Mouse (Mus musculus) urinary bladder, adult 18-20 months (tissue): ENCODE measurements around the gene G6pc2.

Experiments used
- DNase-seq, 2 experiments: peaks; one replicate each; pipeline ENCODE4 v3.0.0; 2022; ENCODE audit warnings: low spot score in 2 of 2, mixed read lengths in 2 of 2

The G6pc2 gene

DNA sequence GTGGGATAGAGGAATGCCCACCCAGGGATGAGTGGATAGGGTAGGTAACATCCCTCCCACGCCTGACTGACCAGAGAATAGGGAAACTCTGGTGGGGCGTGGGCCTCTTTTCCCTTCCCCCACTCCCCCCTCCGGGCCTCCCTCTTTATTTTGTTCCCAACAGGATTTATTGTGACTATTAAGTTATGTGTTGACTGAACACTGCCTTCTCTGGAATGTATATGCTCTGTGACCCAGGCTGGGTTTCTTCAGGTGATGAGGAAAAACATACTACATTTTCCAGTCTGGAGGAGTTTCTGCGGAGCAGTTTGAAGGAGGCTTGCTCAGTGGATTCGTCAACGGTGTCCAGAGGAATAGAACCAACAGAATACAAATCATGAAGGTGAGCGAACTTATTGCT lies at the start of gene G6pc2:
Gene G6pc2, plus strand, starts transcription at position 301 of the 400 bp plus-strand sequence.
- DNase-seq = no peak

DNA sequence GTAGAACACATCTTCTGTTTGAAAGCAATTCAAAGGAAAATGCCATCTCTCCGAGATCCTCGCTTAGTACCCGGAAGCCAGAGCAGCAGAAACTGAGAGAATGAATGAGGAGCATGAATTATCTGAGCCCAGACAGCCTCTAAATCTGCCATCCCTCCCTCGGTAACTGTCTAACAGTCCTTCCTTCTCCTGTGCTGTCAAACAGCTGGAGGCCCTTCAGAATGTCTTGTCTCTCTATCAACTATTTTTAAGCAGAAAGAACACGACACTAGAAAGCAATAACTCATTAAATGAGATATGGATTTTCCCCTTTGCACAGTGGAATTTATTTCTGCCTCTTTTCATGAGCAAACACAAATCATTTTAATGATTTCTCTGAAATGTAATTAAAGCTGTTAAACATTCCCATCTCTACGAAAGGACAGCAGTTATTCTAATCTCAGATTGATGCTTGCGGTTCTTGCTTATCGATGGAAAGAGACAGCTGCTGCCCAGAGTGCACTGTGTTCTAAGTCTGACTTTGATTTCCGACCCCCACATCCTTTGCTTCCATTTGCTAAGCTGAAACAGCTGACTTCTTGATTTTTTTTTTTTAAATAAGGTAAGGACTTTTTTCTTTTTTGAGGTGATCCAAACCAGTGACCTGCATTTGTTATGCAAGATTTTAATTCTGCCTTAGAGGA lies 40.3 kb upstream of the G6pc2 start:
- no peak for DNase-seq

DNA sequence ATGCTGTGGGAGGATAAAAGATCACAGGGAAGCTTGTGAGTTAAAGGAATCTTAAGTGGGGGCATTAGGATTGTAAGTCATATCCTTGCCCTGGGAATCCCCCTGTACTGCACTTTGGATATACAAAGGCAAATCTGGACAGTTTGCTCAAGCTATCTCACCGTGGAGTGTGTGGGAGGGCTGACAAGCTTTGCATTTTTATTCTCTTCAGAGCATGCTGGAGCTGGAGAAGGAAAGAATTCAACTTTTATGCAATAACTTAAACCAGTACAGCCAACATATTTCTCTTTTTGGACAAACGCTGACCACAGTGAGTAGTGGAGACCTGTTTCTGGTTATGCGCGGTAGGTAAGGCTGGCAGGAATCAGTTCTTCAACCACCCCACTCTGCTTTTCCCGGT lies 35.6 kb upstream of the G6pc2 start:
- no peak for DNase-seq

DNA sequence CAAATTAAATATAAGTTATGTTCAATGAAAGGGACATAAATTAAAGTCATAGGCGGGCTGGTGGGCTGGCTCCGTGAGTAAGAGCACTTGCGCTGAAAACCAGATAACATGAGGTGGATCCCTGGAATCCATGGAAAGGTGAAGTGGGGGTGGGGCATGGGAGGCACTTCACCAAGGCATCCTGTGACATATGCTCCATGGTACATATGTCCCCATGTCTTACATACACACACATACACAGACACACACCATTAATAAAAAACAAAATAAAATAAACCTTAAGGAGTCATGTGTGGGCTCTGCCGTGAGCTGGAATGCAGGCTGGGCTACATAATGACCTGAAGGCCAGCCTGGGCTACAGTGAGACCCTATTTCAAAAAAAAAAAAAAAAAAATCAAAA lies 31.2 kb upstream of the G6pc2 start:
- DNase-seq = no peak

DNA sequence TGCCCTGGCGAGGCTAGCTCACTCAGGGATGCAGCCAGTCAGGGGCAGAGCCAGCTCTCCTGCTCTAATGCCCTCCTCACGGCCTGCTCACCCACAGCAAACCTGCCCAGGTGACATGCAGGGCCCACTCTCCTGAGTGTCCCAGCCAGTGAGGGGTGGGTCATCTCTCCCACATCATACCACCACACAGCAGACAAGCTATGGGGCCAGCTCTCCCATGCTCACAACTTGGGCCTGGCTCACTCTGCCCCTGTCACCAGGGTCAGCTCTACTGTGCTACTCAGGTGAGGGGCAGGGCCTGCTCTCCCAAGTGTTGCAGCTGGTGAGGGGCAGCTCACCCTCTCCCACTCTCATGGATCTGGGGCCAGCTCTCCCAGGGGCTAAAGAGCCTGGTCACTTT lies 22.9 kb upstream of the G6pc2 start:
- DNase-seq = no peak

DNA sequence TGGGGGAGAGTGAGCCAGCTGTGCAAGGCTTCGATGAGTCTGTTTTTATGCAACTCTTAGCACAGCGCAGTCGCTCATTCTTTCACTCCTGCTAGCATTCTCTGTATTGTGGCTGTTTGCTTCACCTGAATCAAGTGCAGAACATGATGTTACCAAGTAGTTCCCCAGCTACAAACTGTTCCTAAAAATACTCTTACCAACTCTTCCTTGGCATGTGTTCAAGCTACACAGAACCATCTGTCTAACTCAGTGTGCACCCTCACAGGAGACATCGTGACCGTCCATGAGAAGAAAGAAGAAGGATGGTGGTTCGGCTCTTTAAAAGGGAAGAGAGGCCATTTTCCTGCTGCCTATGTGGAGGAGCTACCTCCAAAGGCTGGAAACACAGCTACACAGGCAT lies 22.1 kb upstream of the G6pc2 start:
- no peak for DNase-seq

DNA sequence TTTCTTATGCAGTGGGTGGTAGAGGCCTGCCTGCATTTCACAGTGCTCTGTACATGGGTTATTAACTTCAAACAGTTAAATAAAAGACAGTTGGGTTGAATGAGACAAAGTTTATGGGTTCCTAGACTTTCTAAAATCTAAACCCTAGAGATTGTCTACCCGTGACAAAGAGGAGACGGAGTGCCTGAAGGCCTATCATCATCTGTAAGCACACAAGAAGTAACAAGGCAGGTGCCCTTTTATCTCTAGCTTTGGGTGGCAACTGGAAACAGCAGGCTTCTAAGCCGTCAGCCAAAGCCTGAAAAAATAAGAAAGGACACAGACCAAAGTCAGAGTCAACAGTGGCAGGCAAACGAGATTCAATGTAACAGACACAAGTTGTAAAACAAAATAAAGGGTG lies 21.7 kb upstream of the G6pc2 start:
- DNase-seq = no peak

DNA sequence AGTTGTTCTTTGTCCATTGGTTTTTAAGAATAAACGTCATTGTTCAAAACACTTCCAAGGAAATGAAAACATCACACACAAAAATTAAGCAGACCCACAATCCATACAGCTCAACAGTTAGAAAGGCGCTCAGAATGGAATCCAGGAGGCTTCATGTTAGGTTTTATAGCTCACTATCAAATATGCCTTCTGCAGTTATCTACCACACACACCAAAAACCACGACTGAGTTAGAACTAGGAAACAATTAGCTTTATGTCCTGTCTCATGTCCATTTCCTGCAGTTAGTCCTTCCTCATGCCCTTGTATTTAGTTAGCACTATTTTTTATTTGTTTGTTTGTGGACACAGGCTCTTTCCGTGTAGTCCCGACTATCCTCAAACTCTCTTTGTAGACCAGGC lies 19.8 kb upstream of the G6pc2 start:
- no peak for DNase-seq

DNA sequence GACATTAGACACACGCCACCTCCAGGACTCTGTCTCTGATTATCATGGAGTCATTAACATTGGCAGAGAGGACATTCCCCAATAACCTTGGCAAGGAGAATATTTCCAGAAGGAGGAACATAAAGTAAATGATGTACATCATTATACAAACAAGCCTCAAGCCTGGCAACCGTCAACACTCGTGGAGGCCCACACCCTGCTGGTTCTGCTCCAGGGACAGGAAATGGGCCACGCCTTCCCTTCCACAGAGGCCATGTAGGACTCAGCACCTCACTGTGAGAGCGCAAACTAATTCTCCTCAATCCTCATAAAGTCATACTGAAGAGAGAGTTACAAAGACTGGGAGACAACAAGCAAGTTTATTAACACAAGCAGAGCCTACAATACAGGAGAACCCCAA lies 17.3 kb upstream of the G6pc2 start:
- no peak for DNase-seq

DNA sequence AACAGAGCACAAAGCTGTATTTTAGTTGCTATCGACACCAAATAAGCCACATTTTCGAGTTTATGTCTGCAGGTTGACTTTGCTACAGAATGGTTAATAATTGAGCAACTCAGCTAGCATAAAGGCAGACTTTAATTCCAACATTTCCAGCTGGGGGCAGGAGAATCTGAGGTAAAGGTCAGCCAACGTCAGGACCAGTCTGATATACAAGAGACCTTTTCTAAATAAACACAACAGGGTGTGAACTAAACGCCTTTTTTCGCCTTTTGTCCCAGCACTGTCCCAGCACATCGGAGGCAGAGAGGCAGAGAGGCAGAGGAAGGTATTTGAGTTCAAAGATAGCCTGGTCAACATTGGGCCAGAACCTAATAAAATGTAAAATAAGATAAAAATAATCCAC lies 5.7 kb upstream of the G6pc2 start:
- no peak for DNase-seq

DNA sequence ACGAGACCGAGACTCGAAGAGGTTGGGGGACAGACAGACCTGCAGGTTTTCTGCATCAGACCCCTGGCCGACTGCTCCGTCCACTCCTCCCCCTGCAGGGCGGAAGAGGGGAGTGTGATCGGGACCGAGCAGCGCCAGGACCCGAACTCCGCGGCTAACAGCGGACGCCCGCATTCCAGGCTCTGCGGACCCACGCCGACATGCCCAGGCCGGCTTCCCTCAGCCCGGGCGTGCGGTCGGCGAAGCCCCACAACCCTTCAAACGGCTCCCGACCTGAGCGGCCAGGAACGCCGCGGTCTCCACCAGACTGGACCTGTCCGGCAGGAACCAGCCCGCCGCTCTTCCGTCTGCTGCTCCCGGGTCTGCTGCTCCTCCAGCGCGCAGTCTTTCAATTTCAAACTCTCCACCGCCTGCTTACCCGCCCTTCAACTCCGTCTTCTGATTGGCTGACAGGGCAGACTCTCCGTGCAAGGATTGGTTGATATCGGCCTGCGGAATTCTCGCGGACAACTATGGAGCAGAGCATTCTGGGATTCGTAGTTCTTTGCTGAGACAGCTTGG lies 5.0 kb upstream of the G6pc2 start, which contains the start of gene Spc25:
Gene Spc25, minus strand, starts transcription at position 404 of the 561 bp plus-strand sequence.
- peak; percentile 45 to 88 for DNase-seq

DNA sequence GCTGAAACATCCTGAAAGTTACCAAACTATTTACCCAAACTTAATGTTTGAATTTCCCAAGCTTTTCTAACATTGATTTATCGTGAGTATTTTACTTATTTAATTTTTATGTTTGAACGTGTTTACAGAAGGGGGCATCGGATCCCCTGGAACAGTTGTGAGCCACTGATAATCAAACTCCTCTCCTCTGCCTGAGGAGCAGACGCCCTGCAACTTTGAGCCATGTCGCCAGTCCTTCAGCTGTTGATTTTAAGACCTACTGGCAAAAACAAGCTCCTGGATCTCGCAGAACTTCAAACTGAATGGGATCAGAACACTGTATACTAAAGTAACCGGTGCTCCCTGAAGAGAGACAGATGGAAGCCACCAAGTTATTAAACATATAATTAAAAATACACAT lies 4.3 kb upstream of the G6pc2 start:
- DNase-seq = no peak

DNA sequence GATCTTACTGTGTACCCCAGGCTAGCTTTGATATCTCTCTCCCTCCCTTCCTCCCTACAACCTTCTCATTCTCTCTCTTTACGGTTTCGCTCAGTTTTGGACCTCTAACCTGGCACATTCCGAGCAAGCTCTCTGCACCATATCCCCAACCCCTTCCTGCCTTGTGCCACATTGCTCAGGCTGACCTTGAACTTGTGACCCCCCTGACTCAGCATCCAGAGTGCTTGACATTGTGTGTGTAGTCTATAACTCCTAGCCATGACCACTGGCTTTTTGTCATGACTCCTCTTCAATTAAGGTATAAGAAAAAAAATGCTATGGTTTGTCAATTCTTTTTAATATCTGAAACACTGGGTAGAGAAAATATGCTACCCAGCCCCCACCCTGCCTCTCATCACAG lies 1.2 kb upstream of the G6pc2 start:
- no peak for DNase-seq

DNA sequence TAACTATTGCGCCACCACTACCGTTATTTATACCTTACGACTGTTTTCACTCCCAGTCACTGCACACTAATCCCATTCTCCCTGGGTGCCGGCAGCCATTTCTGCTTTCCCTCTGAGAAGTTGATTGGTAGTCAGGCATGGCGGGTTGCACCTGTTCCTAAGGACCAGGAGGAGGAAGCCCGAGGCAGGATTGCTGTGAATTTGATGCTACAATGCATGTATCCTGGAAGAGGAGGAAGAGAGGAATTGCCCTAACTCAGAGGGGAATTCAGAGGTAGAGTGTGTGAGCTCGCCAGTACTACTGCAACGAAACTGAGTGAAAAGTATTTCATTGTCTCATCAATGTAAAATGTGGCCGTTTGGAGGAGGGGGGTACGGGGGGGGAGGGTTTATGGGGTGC lies 1.8 kb downstream of the G6pc2 start:
- DNase-seq = no peak

DNA sequence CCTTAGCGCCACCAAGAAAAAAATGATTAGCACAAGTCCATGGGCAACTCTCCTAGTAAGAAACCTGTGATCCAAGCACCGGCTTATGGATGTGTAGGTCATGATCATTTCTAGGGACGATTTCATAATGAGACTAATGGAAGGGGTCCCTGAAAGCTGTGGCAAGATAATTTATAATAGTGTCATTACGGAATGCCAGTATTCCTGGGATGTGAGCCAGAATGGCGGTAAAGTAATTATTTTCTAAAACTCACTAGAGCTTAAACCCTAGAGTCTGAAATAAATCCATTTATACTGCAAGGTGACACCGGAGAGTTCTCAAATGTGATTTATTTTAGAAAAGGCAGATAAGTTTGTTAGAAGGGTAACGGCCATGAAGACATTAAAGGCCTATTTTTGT lies 4.4 kb downstream of the G6pc2 start:
- DNase-seq = no peak

DNA sequence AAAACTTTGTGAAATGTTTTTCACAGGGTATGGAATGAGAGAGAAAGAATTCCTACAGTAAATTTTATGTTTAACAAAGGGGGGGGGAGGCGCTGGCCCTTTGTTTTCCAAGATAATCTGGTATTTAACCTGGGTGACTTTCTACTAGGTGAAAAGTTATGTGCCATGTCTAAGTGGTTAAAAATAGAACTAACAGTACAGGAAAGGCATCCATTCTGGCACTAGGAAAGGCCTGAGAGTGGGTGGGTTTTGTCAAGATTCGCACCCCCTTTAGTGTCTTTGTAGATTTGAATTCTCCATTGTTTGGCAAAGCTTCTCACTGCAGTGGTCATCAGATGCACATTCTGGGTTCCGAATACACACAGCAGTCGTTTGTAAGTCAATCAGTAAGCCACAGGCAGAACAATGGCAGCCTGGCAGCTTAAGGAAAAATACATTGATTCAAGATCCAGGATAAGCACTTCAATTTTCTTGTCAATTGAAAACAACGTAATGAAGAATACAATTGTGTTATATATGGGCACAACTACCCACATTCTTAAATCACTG lies 11.1 kb downstream of the G6pc2 start:
- DNase-seq = no peak

DNA sequence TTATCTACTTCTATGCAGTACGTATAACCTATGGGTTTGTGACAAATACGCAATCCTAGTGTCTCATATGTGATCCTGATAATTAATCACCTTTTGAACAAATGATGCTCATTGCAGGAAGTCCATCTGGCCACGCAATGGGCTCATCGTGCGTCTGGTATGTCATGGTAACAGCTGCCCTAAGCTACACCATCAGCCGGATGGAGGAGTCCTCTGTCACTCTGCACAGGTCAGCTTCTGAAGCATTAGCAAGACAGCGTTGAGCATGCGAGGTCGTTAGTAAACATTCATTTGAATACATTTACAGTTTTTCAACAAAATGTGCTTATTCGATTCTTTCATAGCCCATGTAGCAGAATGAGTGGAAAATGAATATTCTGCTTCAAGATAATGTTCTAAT lies 11.9 kb downstream of the G6pc2 start:
- no peak for DNase-seq

DNA sequence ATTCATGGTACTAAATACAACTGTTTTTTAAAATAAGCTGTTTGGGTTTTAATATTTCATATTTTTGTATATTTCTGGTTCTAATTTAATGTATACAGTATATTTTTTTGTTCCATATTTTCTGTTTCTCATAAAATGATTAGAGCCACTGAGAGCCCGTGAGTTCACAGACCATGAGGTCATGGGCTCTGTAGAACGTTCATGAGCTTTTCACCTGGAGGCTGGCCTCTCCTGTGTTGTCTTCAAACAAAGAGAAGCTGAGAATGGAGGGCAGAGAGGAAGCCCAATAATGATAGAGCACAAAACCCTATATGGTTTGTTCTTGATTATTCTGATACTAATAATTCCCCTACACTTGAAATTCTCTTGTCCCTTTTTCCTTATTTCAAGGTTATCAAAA lies 13.9 kb downstream of the G6pc2 start:
- DNase-seq = no peak

DNA sequence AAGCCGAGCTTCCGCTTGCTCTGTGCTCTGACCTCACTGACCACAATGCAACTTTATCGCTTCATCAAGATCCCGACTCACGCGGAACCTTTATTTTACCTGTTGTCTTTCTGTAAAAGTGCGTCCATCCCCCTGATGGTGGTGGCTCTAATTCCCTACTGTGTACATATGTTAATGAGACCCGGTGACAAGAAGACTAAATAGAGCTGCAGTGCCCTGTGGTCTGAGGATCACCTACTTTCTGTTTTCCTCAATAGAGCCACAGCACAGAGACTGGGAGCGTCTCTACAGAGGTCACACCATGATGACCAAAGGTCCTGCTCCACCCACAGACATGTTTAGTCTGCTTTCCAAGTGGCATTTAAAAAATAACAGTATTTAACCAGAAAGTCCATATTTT lies 16.0 kb downstream of the G6pc2 start:
- no peak for DNase-seq

DNA sequence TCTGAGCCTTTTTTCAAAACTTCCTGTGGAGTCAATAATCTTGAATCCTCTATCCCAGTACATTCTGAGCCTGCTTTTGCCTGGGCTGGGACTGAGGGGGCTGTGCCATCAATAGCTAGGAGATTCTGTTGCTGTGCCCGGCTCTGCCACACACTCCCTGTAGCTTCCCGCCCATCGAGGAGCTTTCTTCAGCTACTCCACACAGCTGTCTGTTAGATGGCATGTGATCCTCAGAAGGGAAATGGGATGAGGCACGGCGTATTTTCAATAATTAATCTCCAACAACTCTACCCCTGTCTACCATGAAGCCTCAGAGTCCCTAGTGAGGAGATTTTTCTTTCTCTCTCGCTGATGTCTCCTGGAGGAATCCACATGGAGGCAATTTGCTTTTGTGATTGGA lies 17.8 kb downstream of the G6pc2 start:
- no peak for DNase-seq

DNA sequence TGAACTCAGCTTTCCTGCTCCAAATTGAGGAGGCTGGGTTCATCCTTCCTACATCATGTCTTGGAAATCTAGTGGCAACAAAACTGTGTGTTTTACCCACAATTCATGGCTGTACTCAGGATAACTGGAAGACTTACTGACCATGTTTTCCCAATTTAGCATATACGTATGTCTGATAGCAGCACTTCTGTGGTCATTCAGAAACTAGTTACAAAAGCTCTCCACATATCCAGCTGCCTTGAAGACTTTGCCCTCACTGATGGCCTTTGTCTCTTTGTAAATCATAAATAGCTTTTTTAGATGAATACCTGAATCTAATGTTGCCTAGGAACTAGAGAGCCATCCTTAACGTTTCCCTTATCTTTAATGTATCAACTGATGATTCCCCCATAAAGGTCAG lies 19.3 kb downstream of the G6pc2 start:
- no peak for DNase-seq

DNA sequence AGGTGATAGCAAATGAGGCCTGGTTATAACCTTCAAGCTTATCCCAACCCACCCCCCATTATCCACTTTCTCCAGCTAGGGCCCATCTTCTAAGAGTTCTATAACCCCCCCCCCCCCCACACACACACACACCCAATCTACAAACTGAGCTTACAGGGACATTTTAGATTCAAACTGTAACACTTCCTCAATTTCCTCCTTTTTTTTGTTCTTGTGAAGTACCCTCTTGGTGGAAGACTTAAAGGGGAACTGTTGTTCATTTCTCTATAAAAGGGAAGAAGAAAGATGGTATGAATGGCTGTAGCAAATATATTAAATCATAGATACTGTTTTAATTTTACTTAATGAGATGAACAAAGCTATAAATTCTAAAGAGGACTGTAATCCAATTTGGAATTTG lies 21.2 kb downstream of the G6pc2 start:
- no peak for DNase-seq

DNA sequence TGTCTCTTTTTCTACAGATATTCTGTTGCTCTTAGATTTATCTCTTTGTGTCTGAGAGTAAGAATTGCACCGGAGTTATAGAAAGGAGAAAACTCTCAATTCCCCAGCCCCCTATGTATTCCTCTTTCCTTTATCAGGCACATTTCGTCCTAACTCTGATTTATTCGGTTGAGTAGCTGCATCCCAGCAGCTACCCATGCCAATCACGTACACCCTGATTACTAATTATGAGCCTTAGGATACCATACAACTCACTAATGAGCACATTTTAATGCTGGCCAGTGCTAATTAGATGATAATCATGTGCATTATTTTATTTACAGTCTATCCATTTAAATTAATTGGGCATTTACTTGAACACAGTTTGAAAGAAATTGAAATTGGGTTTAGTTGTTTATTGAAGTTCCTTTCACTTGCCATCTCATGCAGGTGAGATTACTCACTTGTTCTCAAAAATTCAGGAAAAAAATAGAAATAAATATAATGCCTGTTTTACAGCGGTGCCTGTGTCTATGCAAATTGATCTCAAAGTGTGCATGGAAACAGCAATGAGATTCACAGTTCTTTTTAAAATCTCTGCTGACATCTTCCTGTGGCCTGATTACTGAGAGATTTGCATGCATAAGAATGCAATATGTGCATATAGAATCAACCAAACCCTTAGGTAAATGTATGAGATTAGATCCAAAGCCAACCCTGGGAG lies 24.3 kb downstream of the G6pc2 start:
- no peak for DNase-seq
